Mouse (Mus musculus): ENCODE data around the gene Slc16a9. TPM values are rescaled to one million over a fixed set of nuclear protein-coding genes. Genes with fewer than 3 reads are reported as not detected.

Gene Slc16a9
- total RNA-seq, 2 experiments from 2014 or later: 1.8 TPM

GRCm38 (mm10) chr10:70292014-70292413, 47.1 kb downstream of the Slc16a9 start:
- intact Hi-C loops (cut with DNase I): loop anchor here (5.0 to 10.0 kb wide), 3 partner anchors 197 to 635 kb away; partner anchors contain the start of gene Ccdc6
- no peak for DNase-seq (ENCODE audit: low spot score in 2 of 2)

- intact Hi-C loops (cut with DNase I): loop anchor here (5.0 to 10.0 kb wide), 3 partner anchors 199 to 637 kb away; partner anchors contain the start of gene Ccdc6
- DNase-seq (ENCODE audit: low spot score in 2 of 2): no peak
Measured at GRCm38 (mm10) chr10:70294094-70294493, 49.2 kb downstream of the Slc16a9 start.

GRCm38 (mm10) chr10:70296531-70297366, 51.8 kb downstream of the Slc16a9 start:
- peak; percentile 69 to 71 for DNase-seq (ENCODE audit: low spot score in 2 of 2)
- intact Hi-C loops (cut with DNase I): loop anchor here (5.0 to 10.0 kb wide), 4 partner anchors 99 to 422 kb away; partner anchors contain the start of gene Ccdc6

GRCm38 (mm10) chr10:70299118-70299517, 54.2 kb downstream of the Slc16a9 start:
- DNase-seq (ENCODE audit: low spot score in 2 of 2): no peak
- intact Hi-C loops (cut with DNase I): loop anchor here (5.0 to 10.0 kb wide), 4 partner anchors 102 to 424 kb away; partner anchors contain the start of gene Ccdc6

DNA sequence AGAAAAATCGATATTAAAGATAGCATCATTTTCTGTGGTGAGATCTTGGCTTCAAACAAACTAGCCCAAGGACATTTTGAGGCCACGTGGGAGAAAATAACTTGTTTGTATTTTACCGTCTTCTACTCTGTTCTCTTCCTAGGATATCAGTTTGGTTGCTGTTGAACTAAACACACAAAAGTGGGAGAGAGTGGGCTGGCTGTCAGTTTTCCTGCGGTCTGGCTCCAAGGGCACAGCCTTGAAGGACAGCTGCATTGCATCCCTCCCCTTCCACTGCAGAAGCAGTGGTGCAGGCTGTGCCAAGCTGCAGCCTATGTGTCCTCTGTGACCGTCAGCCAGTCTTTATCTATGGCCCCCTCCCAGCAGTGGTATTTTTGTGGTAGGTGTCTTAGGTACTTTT, 54.8 kb downstream of the Slc16a9 start:
- DNase-seq (ENCODE audit: low spot score in 2 of 2): no peak
- intact Hi-C loops (cut with DNase I): loop anchor here (5.0 to 10.0 kb wide), 4 partner anchors 102 to 425 kb away; partner anchors contain the start of gene Ccdc6

- no peak for DNase-seq (ENCODE audit: low spot score in 2 of 2)
- intact Hi-C loops (cut with DNase I): no loop called here
Measured at GRCm38 (mm10) chr10:70301190-70301589, 56.3 kb downstream of the Slc16a9 start.

DNA sequence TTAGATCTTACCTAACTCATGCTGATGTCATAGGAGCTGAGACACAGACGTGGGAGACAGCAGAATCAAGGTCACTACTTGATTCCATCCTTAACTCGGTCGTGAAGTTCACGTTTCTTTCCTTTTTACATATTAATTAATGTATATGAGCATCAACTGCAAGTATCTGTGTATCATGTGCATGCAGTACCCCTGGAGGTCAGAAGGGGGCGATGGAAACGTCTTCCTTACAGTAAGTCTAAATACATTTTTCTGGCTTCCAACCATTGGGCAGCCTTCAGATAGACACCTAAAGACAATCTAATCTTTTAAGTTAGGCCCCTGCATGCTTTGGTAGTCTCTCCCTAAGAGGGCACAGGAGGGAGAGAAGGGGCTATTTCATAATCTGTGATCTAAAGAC, 58.3 kb downstream of the Slc16a9 start:
- DNase-seq (ENCODE audit: low spot score in 2 of 2): no peak
- intact Hi-C loops (cut with DNase I): no loop called here

GRCm38 (mm10) chr10:70305683-70306082, 60.8 kb downstream of the Slc16a9 start:
- no peak for DNase-seq (ENCODE audit: low spot score in 2 of 2)
- intact Hi-C loops (cut with DNase I): no loop called here

GRCm38 (mm10) chr10:70309416-70309815, 64.5 kb downstream of the Slc16a9 start:
- DNase-seq (ENCODE audit: low spot score in 2 of 2): no peak
- intact Hi-C loops (cut with DNase I): no loop called here

GRCm38 (mm10) chr10:70310646-70311045, 65.7 kb downstream of the Slc16a9 start:
- intact Hi-C loops (cut with DNase I): no loop called here
- DNase-seq (ENCODE audit: low spot score in 2 of 2): no peak

DNA sequence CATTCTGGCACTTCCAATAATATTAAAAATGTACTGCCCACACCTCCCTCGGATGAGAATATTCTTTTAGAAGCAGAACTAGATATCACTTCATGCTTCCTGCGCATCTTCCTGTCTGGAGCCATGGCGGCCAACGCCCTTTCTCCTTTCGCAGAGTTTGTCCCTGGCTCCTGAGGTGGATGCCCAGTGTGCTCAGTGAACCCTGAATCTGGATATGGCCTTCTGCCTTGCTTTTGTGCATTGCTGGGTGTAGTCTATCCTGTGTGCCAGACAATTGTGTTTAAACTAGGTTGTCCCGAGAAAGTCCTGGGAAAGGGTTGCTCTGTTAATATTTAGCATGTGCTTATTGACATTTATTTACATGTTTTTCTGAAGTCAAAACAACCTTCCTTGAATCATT, 71.0 kb downstream of the Slc16a9 start:
- no peak for DNase-seq (ENCODE audit: low spot score in 2 of 2)
- intact Hi-C loops (cut with DNase I): loop anchor here (5.0 kb wide), 2 partner anchors 496 to 651 kb away; no protein-coding TSS in a partner anchor

DNA sequence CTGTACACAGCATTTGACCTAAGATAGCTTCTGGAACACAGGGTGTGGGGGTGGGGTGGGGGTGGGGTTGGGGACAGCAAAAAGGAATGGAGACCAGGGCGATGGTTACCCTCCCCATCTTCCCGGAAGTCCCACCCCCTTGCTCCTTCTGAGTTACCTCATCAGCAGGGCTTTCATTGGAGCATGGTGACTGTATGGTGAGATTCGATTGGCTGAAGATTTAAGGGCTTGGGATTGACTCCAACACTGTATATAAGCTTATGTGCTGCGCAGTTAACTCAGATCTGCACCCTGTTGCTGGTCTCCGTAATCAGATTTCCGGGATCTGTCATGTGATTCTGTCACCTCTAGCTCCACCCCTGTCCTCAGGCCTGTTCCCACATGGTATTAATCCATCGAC, 72.0 kb downstream of the Slc16a9 start:
- no peak for DNase-seq (ENCODE audit: low spot score in 2 of 2)
- intact Hi-C loops (cut with DNase I): loop anchor here (5.0 kb wide), 2 partner anchors 495 to 650 kb away; no protein-coding TSS in a partner anchor

DNA sequence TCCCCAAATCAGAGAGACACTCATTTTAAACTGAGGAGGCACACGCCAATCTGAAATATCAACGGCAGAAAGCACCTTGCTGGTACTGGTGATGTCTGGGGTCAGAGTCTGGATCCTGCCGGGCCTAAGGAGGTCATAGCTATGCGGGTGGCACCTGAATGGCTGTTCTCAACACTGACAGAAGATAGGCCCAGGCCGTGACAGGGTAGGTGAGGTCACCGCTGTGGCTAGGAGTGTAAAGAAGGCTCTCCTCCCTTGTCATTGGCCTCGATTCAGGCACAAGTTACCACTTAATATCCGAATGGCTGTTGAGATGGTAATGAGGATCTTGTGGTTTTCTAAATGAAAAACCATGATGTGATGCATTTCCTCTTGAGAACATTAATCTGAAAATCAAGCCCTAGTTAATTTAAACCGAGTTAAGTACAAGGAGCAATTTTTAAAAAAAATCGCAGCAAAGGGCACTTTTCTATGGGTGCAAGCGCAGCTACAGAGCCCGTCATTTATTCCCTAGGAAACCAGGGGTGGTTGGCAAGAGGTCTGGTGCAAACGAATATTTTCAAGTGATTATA, 72.6 kb downstream of the Slc16a9 start:
- intact Hi-C loops (cut with DNase I): loop anchor here (5.0 kb wide), 2 partner anchors 495 to 650 kb away; no protein-coding TSS in a partner anchor
- no peak for DNase-seq (ENCODE audit: low spot score in 2 of 2)

DNA sequence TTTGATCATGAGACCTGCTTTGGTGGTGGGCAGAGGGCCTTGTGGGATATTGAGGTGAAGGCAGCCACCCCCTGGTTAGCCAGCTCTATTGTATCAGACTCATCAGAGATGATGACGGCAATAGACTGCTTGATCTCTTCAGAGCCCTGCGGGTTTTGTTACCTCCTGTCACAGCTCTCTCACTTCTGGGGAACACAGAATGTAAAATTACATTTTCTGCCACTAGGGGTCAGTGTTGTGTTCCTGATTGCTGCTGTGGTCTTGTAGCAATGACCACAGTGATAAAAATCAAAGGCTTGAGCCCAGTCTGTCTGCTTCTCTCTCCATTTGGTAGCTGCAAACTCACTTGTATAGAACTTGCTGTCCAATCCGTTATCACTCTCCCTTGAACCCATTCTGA, 73.7 kb downstream of the Slc16a9 start:
- intact Hi-C loops (cut with DNase I): loop anchor here (2.0 to 5.0 kb wide), 3 partner anchors 244 to 649 kb away; no protein-coding TSS in a partner anchor
- peak; percentile 26 to 34 for DNase-seq (ENCODE audit: low spot score in 2 of 2)

GRCm38 (mm10) chr10:70325518-70325917, 80.6 kb downstream of the Slc16a9 start:
- DNase-seq (ENCODE audit: low spot score in 2 of 2): no peak
- intact Hi-C loops (cut with DNase I): no loop called here

DNA sequence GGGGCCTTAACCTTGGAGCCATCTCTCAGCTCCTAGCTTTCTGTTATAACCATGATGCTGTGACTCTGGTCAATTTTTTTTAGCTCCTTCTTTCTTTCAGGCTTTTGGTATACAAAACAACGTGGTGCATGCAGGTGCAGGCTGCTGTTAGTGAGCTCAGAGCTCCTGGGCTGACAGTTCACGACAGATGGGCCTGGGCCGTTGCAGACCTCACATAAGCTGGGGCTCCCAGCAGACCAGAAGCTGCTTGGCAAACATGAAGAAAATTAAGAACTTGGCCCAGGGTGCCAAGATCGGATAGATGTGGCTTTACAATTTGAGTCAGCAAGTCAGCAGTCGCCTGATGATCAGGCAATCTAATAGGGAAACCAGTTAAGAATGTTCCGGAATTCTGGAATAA, 82.4 kb downstream of the Slc16a9 start:
- intact Hi-C loops (cut with DNase I): no loop called here
- no peak for DNase-seq (ENCODE audit: low spot score in 2 of 2)

GRCm38 (mm10) chr10:70328139-70328538, 83.2 kb downstream of the Slc16a9 start:
- intact Hi-C loops (cut with DNase I): no loop called here
- no peak for DNase-seq (ENCODE audit: low spot score in 2 of 2)

Measured in left cerebral cortex, postnatal 36 days (tissue).